Mouse (Mus musculus) embryo, embryonic 9.5 days (tissue): ENCODE measurements around the gene Rpl38.

Source experiments
- DNase-seq: peaks from one replicate; pipeline ENCODE4 v3.0.0-alpha.2; 2017; ENCODE audit errors: extremely low spot score

Rpl38 gene

GRCm38 (mm10) chr11:114702996-114703361 is 34.7 kb downstream of the Rpl38 start:
- no peak for DNase-seq

GRCm38 (mm10) chr11:114704071-114704913 is 36.0 kb downstream of the Rpl38 start:
- DNase-seq, result no peak

GRCm38 (mm10) chr11:114706358-114706757 is 38.0 kb downstream of the Rpl38 start:
- DNase-seq, result no peak

GRCm38 (mm10) chr11:114711393-114711792 is 43.1 kb downstream of the Rpl38 start:
- no peak for DNase-seq

GRCm38 (mm10) chr11:114711861-114712260 is 43.5 kb downstream of the Rpl38 start:
- no peak for DNase-seq

GRCm38 (mm10) chr11:114714526-114714925 is 46.2 kb downstream of the Rpl38 start:
- no peak for DNase-seq

GRCm38 (mm10) chr11:114715531-114715930 is 47.2 kb downstream of the Rpl38 start:
- DNase-seq, result no peak

GRCm38 (mm10) chr11:114720535-114720934 is 52.2 kb downstream of the Rpl38 start:
- no peak for DNase-seq
